Mouse (Mus musculus) intestine, postnatal 0 days (tissue): Measurements from ENCODE around the gene Bbs2. TPM values are rescaled to one million over a fixed set of nuclear protein-coding genes. Genes with fewer than 3 reads are reported as not detected.
A peak's percentile ranks its signal among the peaks of the same experiment; 100 is the strongest.
"Not testable (repeated sequence)": the region's sequence is repeated elsewhere in the genome, so short reads cannot be mapped to it uniquely, and the experiment has no call there.

Experiments used
- ATAC-seq: fragments of 200-750 bp; cut with Nextera tagmentation; 2 replicates; pipeline ENCODE4 v1.8.0; 2017; ENCODE audit warnings: mild to moderate bottlenecking, moderate TSS enrichment, moderate library complexity
- H3K27ac ChIP-seq: fragments of 300-500 bp; sonication (generic); 2 replicates; pipeline ENCODE4 v1.5.1; 2014; ENCODE audit warnings: mild to moderate bottlenecking, low read depth, low read length, moderate library complexity
- H3K27me3 ChIP-seq: fragments of 300-500 bp; sonication (generic); replicated peaks from 2 replicates; pipeline ENCODE4 v1.6.1; 2014; ENCODE audit warnings: low read length, mixed read lengths; ENCODE audit not compliant: control insufficient read depth, insufficient read depth
- H3K36me3 ChIP-seq: fragments of 300-500 bp; sonication (generic); 2 replicates; pipeline ENCODE4 v1.6.1; 2014; ENCODE audit warnings: mild to moderate bottlenecking, moderate library complexity; ENCODE audit not compliant: control insufficient read depth, insufficient read depth
- H3K4me1 ChIP-seq: fragments of 300-500 bp; sonication (generic); replicated peaks from 2 replicates; pipeline ENCODE4 v1.6.1; 2014; ENCODE audit warnings: antibody characterized with exemption, low read length, mixed read lengths; ENCODE audit not compliant: control insufficient read depth, insufficient read depth
- H3K4me2 ChIP-seq: fragments of 300-500 bp; sonication (generic); replicated peaks from 2 replicates; pipeline ENCODE4 v1.6.1; 2014; ENCODE audit warnings: low read depth, mild to moderate bottlenecking, moderate library complexity
- H3K4me3 ChIP-seq: fragments of 300-500 bp; sonication (generic); 2 replicates; pipeline ENCODE4 v1.5.1; 2014; ENCODE audit warnings: low read depth, low read length
- H3K9ac ChIP-seq: fragments of 300-500 bp; sonication (generic); 2 replicates; pipeline ENCODE4 v1.6.1; 2014; ENCODE audit warnings: mild to moderate bottlenecking, low read depth, low read length
- H3K9me3 ChIP-seq: fragments of 300-500 bp; sonication (generic); 2 replicates; pipeline ENCODE4 v1.6.1; 2016; ENCODE audit warnings: mixed run types; ENCODE audit not compliant: control insufficient read depth
- CTCF ChIP-seq: sonication (generic); IDR thresholded peaks from 2 replicates; pipeline ENCODE4 v1.5.1; 2016; ENCODE audit warnings: low read depth, mild to moderate bottlenecking, control low read depth, antibody characterized with exemption, moderate library complexity
- WGBS: fragments of 180-500 bp; shearing (Covaris S2); extraction: QIAGEN DNeasy Blood & Tissue Kit; methylation state at CpG from one replicate; pipeline ENCODE4 v1.1.7; 2014; 5-methylcytosine and 5-hydroxymethylcytosine counted together
- polyA plus RNA-seq: library from polyadenylated mRNA; unstranded; fragments of >200 nt; fragmentation: Nextera tagmentation; extraction: Ambion mirVana; gene quantifications from 2 replicates; pipeline ENCODE4 v1.2.1, GENCODE M21; 2015

The Bbs2 gene
- polyA plus RNA-seq = 3.6 and 4.6 TPM in 2 replicates

GRCm38 (mm10) chr8:94098081-94098974 lies at the start of gene Bbs2:
TSS of gene Bbs2 (minus strand) at chr8:94098928.
- peak; percentile 99 for ATAC-seq
- Histone ChIP-seq H3K27me3 (no peaks in the 10 kb centered on the region), H3K4me3 (peak within 1 kb of the TSS; percentile 67), H3K9me3 (no peaks in the 10 kb centered on the region), H3K4me2 (peak within 1 kb of the TSS; percentile 64), H3K9ac (peak within 1 kb of the TSS; percentile 49; the same call in 1 of the 2 replicates), H3K4me1 (no peaks in the 10 kb centered on the region), H3K36me3 (no peaks in the 10 kb centered on the region), H3K27ac (peak within 1 kb of the TSS; percentile 83)
- WGBS = under 1% methylated on average over 61 of the region's 61 CpGs
- peak; percentile 72 for TF ChIP-seq CTCF

- no peak for ATAC-seq
- H3K4me2 ChIP-seq = no peak overlapping the region
- H3K4me3 ChIP-seq = no peak overlapping the region
- no peak overlapping the region for H3K27ac ChIP-seq
- H3K27me3 ChIP-seq = no peaks in the 10 kb centered on the region
- no peaks in the 10 kb centered on the region for H3K9me3 ChIP-seq
- no peaks in the 10 kb centered on the region for H3K36me3 ChIP-seq
- H3K9ac ChIP-seq = no peak overlapping the region
- H3K4me1 ChIP-seq = no peaks in the 10 kb centered on the region; the same call in 1 of the 2 replicates
- TF ChIP-seq CTCF = no peak
- WGBS = 41% methylated on average over 5 of the region's 5 CpGs
These were observed 49.5 kb upstream of the Bbs2 start for GRCm38 (mm10) chr8:94148236-94148635.

- ATAC-seq = no peak
These were observed 41.6 kb upstream of the Bbs2 start for GRCm38 (mm10) chr8:94140266-94140795.

GRCm38 (mm10) chr8:94136933-94137332 lies 38.2 kb upstream of the Bbs2 start, which contains the start of gene Mt4:
TSS of gene Mt4 (plus strand) at chr8:94137197.
- ATAC-seq = peak; percentile 89
- WGBS = 31% methylated on average over 6 of the region's 6 CpGs
- H3K4me3 ChIP-seq = no peak within 1 kb of the TSS

More at GRCm38 (mm10) chr8:94140266-94140795, 41.6 kb upstream of the Bbs2 start:
- Histone ChIP-seq H3K9ac (no peak overlapping the region), H3K27me3 (no peaks in the 10 kb centered on the region), H3K4me3 (no peak overlapping the region), H3K27ac (no peak overlapping the region), H3K4me2 (no peak overlapping the region), H3K9me3 (no peaks in the 10 kb centered on the region), H3K36me3 (no peaks in the 10 kb centered on the region), H3K4me1 (peaks cover 5% of the 10 kb centered on the region; the same call in 1 of the 2 replicates)
- 86% methylated on average over 4 of the region's 4 CpGs for WGBS
- no peak for TF ChIP-seq CTCF

GRCm38 (mm10) chr8:94136192-94136591 lies 37.5 kb upstream of the Bbs2 start:
- peaks cover 5% of the 10 kb centered on the region; the same call in 1 of the 2 replicates for H3K4me1 ChIP-seq
- ATAC-seq = no peak
- H3K27me3 ChIP-seq = no peaks in the 10 kb centered on the region
- 76% methylated on average over 7 of the region's 7 CpGs for WGBS
- no peaks in the 10 kb centered on the region for H3K36me3 ChIP-seq
- no peaks in the 10 kb centered on the region for H3K9me3 ChIP-seq
- no peak overlapping the region for H3K4me2 ChIP-seq
- H3K4me3 ChIP-seq = no peak overlapping the region
- TF ChIP-seq CTCF = no peak
- no peak overlapping the region for H3K27ac ChIP-seq
- H3K9ac ChIP-seq = no peak overlapping the region

More at GRCm38 (mm10) chr8:94136933-94137332, 38.2 kb upstream of the Bbs2 start, which contains the start of gene Mt4:
- H3K27me3 ChIP-seq = no peaks in the 10 kb centered on the region
- no peak for TF ChIP-seq CTCF
- H3K4me2 ChIP-seq = peak within 1 kb of the TSS; percentile 37; the same call in 1 of the 2 replicates
- H3K9me3 ChIP-seq = no peaks in the 10 kb centered on the region
- no peak within 1 kb of the TSS for H3K27ac ChIP-seq
- H3K4me1 ChIP-seq = peaks cover 5% of the 10 kb centered on the region; the same call in 1 of the 2 replicates
- H3K9ac ChIP-seq = no peak within 1 kb of the TSS
- H3K36me3 ChIP-seq = no peaks in the 10 kb centered on the region

- Histone ChIP-seq H3K4me2 (no peak overlapping the region), H3K36me3 (no peaks in the 10 kb centered on the region), H3K27me3 (no peaks in the 10 kb centered on the region), H3K9me3 (no peaks in the 10 kb centered on the region), H3K4me3 (no peak overlapping the region), H3K27ac (no peak overlapping the region), H3K4me1 (peaks cover 5% of the 10 kb centered on the region; the same call in 1 of the 2 replicates), H3K9ac (no peak overlapping the region)
- TF ChIP-seq CTCF = no peak
- no peak for ATAC-seq
- 89% methylated on average over 6 of the region's 6 CpGs for WGBS
These were observed 36.8 kb upstream of the Bbs2 start for GRCm38 (mm10) chr8:94135556-94135955.

GRCm38 (mm10) chr8:94134601-94135000 lies 35.9 kb upstream of the Bbs2 start:
- not testable (repeated sequence) for H3K4me2 ChIP-seq, ATAC-seq, H3K9ac ChIP-seq, H3K9me3 ChIP-seq, H3K4me1 ChIP-seq, H3K27me3 ChIP-seq, H3K27ac ChIP-seq, H3K4me3 ChIP-seq, H3K36me3 ChIP-seq
- 36% methylated on average over 3 of the region's 3 CpGs for WGBS
